Mouse (Mus musculus) lung, postnatal 0 days (tissue): Measurements from ENCODE around the gene Efs. TPM values are rescaled to one million over a fixed set of nuclear protein-coding genes. Genes with fewer than 3 reads are reported as not detected.
A peak's percentile ranks its signal among the peaks of the same experiment; 100 is the strongest.

Experiments used
- ATAC-seq: fragments of 200-750 bp; cut with Nextera tagmentation; 2 replicates; pipeline ENCODE4 v1.8.0; 2017; ENCODE audit warnings: moderate library complexity
- DNase-seq: peaks from one replicate; pipeline ENCODE4 v3.0.0-alpha.2; 2016; ENCODE audit warnings: low spot score
- H3K27ac ChIP-seq: fragments of 300-500 bp; sonication (generic); 2 replicates; pipeline ENCODE4 v1.5.1; 2014; ENCODE audit warnings: antibody characterized with exemption, mild to moderate bottlenecking, low read length, mixed read lengths
- H3K27me3 ChIP-seq: fragments of 300-500 bp; sonication (generic); replicated peaks from 2 replicates; pipeline ENCODE4 v1.6.1; 2014; ENCODE audit warnings: low read length, mixed read lengths; ENCODE audit not compliant: insufficient read depth
- H3K36me3 ChIP-seq: fragments of 300-500 bp; sonication (generic); 2 replicates; pipeline ENCODE4 v1.6.1; 2014; ENCODE audit warnings: low read length, mixed read lengths; ENCODE audit not compliant: insufficient read depth
- H3K4me1 ChIP-seq: fragments of 300-500 bp; sonication (generic); 2 replicates; pipeline ENCODE4 v1.6.1; 2014; ENCODE audit warnings: antibody characterized with exemption, low read depth, low read length, mixed read lengths; ENCODE audit not compliant: insufficient read depth
- H3K4me2 ChIP-seq: fragments of 300-500 bp; sonication (generic); replicated peaks from 2 replicates; pipeline ENCODE4 v1.6.1; 2014; ENCODE audit warnings: low read depth, mild to moderate bottlenecking, low read length, moderate library complexity, mixed read lengths
- H3K4me3 ChIP-seq: fragments of 300-500 bp; sonication (generic); 2 replicates; pipeline ENCODE4 v1.5.1; 2014; ENCODE audit warnings: low read depth, low read length
- H3K9ac ChIP-seq: fragments of 300-500 bp; sonication (generic); replicated peaks from 2 replicates; pipeline ENCODE4 v1.6.1; 2014; ENCODE audit warnings: low read depth, mild to moderate bottlenecking
- H3K9me3 ChIP-seq: fragments of 300-500 bp; sonication (generic); 2 replicates; pipeline ENCODE4 v1.6.1; 2016; ENCODE audit warnings: low read length, mixed read lengths
- CTCF ChIP-seq: IDR thresholded peaks from 2 replicates; pipeline ENCODE4 v1.5.1; 2016; ENCODE audit warnings: antibody characterized with exemption, mild to moderate bottlenecking
- EP300 ChIP-seq: IDR thresholded peaks from 2 replicates; pipeline ENCODE4 v1.6.1; 2016; ENCODE audit warnings: antibody characterized with exemption, mild to moderate bottlenecking, control low read depth
- WGBS: fragments of 180-500 bp; shearing (Covaris S2); extraction: QIAGEN DNeasy Blood & Tissue Kit; methylation state at CpG from one replicate; pipeline ENCODE4 v1.1.7; 2014; 5-methylcytosine and 5-hydroxymethylcytosine counted together
- polyA plus RNA-seq: library from polyadenylated mRNA; unstranded; fragments of >200 nt; fragmentation: Nextera tagmentation; extraction: Ambion mirVana; gene quantifications from 2 replicates; pipeline ENCODE4 v1.2.1, GENCODE M21; 2015

The Efs gene
- polyA plus RNA-seq, 1 experiment from 2014 or later: 8.5 TPM

- Histone ChIP-seq H3K9me3 (no peaks in the 10 kb centered on the region), H3K27me3 (0 out of 2 replicates have a peak, but pooled peaks cover 5% of the 10 kb centered on the region), H3K36me3 (no peaks in the 10 kb centered on the region), H3K27ac (peak overlapping the region; percentile 72), H3K4me2 (peak overlapping the region; percentile 90), H3K4me3 (peak overlapping the region; percentile 52), H3K4me1 (no peaks in the 10 kb centered on the region; the same call in 1 of the 2 replicates), H3K9ac (peak overlapping the region; percentile 37)
- ATAC-seq: peak; percentile 51
- peak; percentile 58 for DNase-seq
- WGBS: 1% methylated on average over 42 of the region's 58 CpGs
- TF ChIP-seq CTCF: no peak
- TF ChIP-seq EP300: no peak
Measured at GRCm38 (mm10) chr14:54926401-54927158, 654 bp upstream of the Efs start.

- 39% methylated on average over 7 of the region's 7 CpGs for WGBS
- TF ChIP-seq CTCF (no peak), EP300 (no peak)
Measured at GRCm38 (mm10) chr14:54924641-54925348, 1.1 kb downstream of the Efs start.

GRCm38 (mm10) chr14:54920076-54920685, 5.7 kb downstream of the Efs start:
- Histone ChIP-seq H3K27ac (no peak overlapping the region), H3K9me3 (no peaks in the 10 kb centered on the region), H3K36me3 (no peaks in the 10 kb centered on the region), H3K4me3 (no peak overlapping the region), H3K4me1 (no peaks in the 10 kb centered on the region; the same call in 1 of the 2 replicates), H3K9ac (no peak overlapping the region), H3K27me3 (0 out of 2 replicates have a peak, but pooled peaks cover 3% of the 10 kb centered on the region), H3K4me2 (no peak overlapping the region)
- no peak for ATAC-seq
- 88% methylated on average over 16 of the region's 16 CpGs for WGBS
- no peak for DNase-seq
- no peak for TF ChIP-seq CTCF
- no peak for TF ChIP-seq EP300

More at GRCm38 (mm10) chr14:54924641-54925348, 1.1 kb downstream of the Efs start:
- H3K4me1 ChIP-seq: no peaks in the 10 kb centered on the region; the same call in 1 of the 2 replicates
- no peak overlapping the region for H3K9ac ChIP-seq
- peak; percentile 77 for DNase-seq
- 0 out of 2 replicates have a peak, but pooled peaks cover 5% of the 10 kb centered on the region for H3K27me3 ChIP-seq
- peak overlapping the region; percentile 90 for H3K4me2 ChIP-seq
- H3K9me3 ChIP-seq: no peaks in the 10 kb centered on the region
- H3K36me3 ChIP-seq: no peaks in the 10 kb centered on the region
- H3K4me3 ChIP-seq: peak overlapping the region; percentile 52; the same call in 1 of the 2 replicates
- peak; percentile 61 for ATAC-seq
- peak overlapping the region; percentile 72 for H3K27ac ChIP-seq

- DNase-seq (no peak), ATAC-seq (no peak)
- TF ChIP-seq CTCF (no peak), EP300 (no peak)
- Histone ChIP-seq H3K27me3 (no peaks in the 10 kb centered on the region), H3K27ac (no peak overlapping the region), H3K9me3 (no peaks in the 10 kb centered on the region), H3K9ac (peak overlapping the region; percentile 59; the same call in 1 of the 2 replicates), H3K4me1 (no peaks in the 10 kb centered on the region; the same call in 1 of the 2 replicates), H3K4me3 (peak overlapping the region; percentile 80), H3K4me2 (peak overlapping the region; percentile 100), H3K36me3 (no peaks in the 10 kb centered on the region; the same call in 1 of the 2 replicates)
- whole genome bisulfite sequencing: 13% methylated on average over 10 of the region's 10 CpGs
Measured at GRCm38 (mm10) chr14:54913343-54913742, 12.6 kb downstream of the Efs start.

- 0% methylated on average over 25 of the region's 28 CpGs for WGBS
- peak; percentile 10; the same call in 1 of the 2 replicates for TF ChIP-seq CTCF
- no peak for TF ChIP-seq EP300
- peak; percentile 78 for DNase-seq
Measured at GRCm38 (mm10) chr14:54912886-54913285, 13.0 kb downstream of the Efs start, which contains the start of gene Slc22a17. TSS of gene Slc22a17 (minus strand) at chr14:54913132.

More at GRCm38 (mm10) chr14:54912886-54913285, 13.0 kb downstream of the Efs start, which contains the start of gene Slc22a17:
- no peaks in the 10 kb centered on the region; the same call in 1 of the 2 replicates for H3K36me3 ChIP-seq
- peak within 1 kb of the TSS; percentile 59 for H3K9ac ChIP-seq
- peak within 1 kb of the TSS; percentile 100 for H3K4me2 ChIP-seq
- no peaks in the 10 kb centered on the region; the same call in 1 of the 2 replicates for H3K4me1 ChIP-seq
- no peaks in the 10 kb centered on the region for H3K9me3 ChIP-seq
- H3K27me3 ChIP-seq: no peaks in the 10 kb centered on the region
- H3K27ac ChIP-seq: no peak within 1 kb of the TSS
- peak within 1 kb of the TSS; percentile 80 for H3K4me3 ChIP-seq
- ATAC-seq: peak; percentile 87
